Mouse (Mus musculus): ENCODE measurements at regions not wholly inside any gene's neighbourhood (a gene's known extent, or its start where the extent isn't known, plus 50 kb on each side); places are given as distances from the start of the nearest gene placed in this dataset.

- no peak for TF ChIP-seq CTCF (IDR thresholded peaks at IDR 0.05; ENCODE audit: insufficient read depth, low read length)
- TF ChIP-seq POLR2A (IDR thresholded peaks at IDR 0.05; ENCODE audit: borderline replicate concordance, extremely low read depth, low read depth, low read length) = no peak
These were observed 80.1 kb upstream of the Sesn3 start for GRCm38 (mm10) chr9:14194748-14195147.
